Mouse (Mus musculus): Measurements from ENCODE around the gene Lin9. TPM values are rescaled to one million over a fixed set of nuclear protein-coding genes. Genes with fewer than 3 reads are reported as not detected.
"Not testable (repeated sequence)": the region's sequence is repeated elsewhere in the genome, so short reads cannot be mapped to it uniquely, and the experiment has no call there.

The Lin9 gene
- polyA plus RNA-seq, 1 experiment from 2014 or later, result 16.2 TPM

- no peaks in the 10 kb centered on the region for H3K27me3 ChIP-seq (replicated peaks; ENCODE audit: control insufficient read depth, insufficient read depth, low read length)
- H3K4me2 ChIP-seq (ENCODE audit: low read length), result no peak overlapping the region
- no peak for ATAC-seq
- no peaks in the 10 kb centered on the region for H3K9me3 ChIP-seq (ENCODE audit: control insufficient read depth, low read length)
- H3K27ac ChIP-seq (ENCODE audit: low read length), result no peak overlapping the region
- 84% methylated on average over 4 of the region's 4 CpGs for WGBS
- H3K4me1 ChIP-seq (replicated peaks; ENCODE audit: control insufficient read depth, insufficient read depth, low read length), result no peaks in the 10 kb centered on the region
- no peaks in the 10 kb centered on the region for H3K36me3 ChIP-seq (ENCODE audit: control insufficient read depth, insufficient read depth)
- H3K4me3 ChIP-seq (replicated peaks; ENCODE audit: low read length), result no peak overlapping the region
- H3K9ac ChIP-seq (replicated peaks; ENCODE audit: low read depth, low read length), result no peak overlapping the region
Observed at GRCm38 (mm10) chr1:180622389-180622788, 18.6 kb upstream of the Lin9 start.

GRCm38 (mm10) chr1:180623911-180624310, 17.0 kb upstream of the Lin9 start:
- no peaks in the 10 kb centered on the region for H3K9me3 ChIP-seq (ENCODE audit: control insufficient read depth, low read length)
- H3K9ac ChIP-seq (replicated peaks; ENCODE audit: low read depth, low read length), result no peak overlapping the region
- no peak overlapping the region for H3K4me3 ChIP-seq (replicated peaks; ENCODE audit: low read length)
- H3K27me3 ChIP-seq (replicated peaks; ENCODE audit: control insufficient read depth, insufficient read depth, low read length), result no peaks in the 10 kb centered on the region
- no peak overlapping the region for H3K4me2 ChIP-seq (ENCODE audit: low read length)
- ATAC-seq, result no peak
- 95% methylated on average over 2 of the region's 2 CpGs for WGBS
- no peak overlapping the region for H3K27ac ChIP-seq (ENCODE audit: low read length)
- H3K36me3 ChIP-seq (ENCODE audit: control insufficient read depth, insufficient read depth), result no peaks in the 10 kb centered on the region
- H3K4me1 ChIP-seq (replicated peaks; ENCODE audit: control insufficient read depth, insufficient read depth, low read length), result no peaks in the 10 kb centered on the region

DNA sequence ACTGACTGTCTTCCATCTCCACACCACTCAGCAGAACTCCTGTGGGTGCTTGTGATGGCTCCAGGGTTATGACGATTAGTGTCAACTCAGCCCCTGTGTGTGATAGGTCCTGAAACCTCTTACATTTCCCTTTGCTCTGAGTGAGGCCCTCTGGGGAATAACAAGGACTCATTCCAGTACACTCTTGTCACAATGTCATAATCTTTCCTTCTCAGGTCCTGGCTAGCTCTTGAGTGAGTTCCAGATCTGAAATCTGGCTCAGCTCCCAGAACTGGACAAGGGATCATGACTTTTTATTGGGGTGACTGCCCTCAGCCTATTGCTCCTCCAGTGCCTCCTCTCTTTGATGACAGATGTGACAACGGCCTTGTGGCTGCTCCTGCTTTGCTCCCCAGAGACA, 14.8 kb upstream of the Lin9 start:
- Histone ChIP-seq H3K4me1 (replicated peaks; ENCODE audit: control insufficient read depth, insufficient read depth, low read length) (no peaks in the 10 kb centered on the region), H3K27me3 (replicated peaks; ENCODE audit: control insufficient read depth, insufficient read depth, low read length) (no peaks in the 10 kb centered on the region), H3K36me3 (ENCODE audit: control insufficient read depth, insufficient read depth) (no peaks in the 10 kb centered on the region), H3K27ac (ENCODE audit: low read length) (no peak overlapping the region), H3K9ac (replicated peaks; ENCODE audit: low read depth, low read length) (no peak overlapping the region), H3K9me3 (ENCODE audit: control insufficient read depth, low read length) (no peaks in the 10 kb centered on the region), H3K4me3 (replicated peaks; ENCODE audit: low read length) (no peak overlapping the region), H3K4me2 (ENCODE audit: low read length) (no peak overlapping the region)
- no peak for ATAC-seq
- WGBS, result 78% methylated on average over 2 of the region's 2 CpGs

GRCm38 (mm10) chr1:180637796-180638195, 3.2 kb upstream of the Lin9 start:
- peaks cover 18% of the 10 kb centered on the region for H3K4me1 ChIP-seq (replicated peaks; ENCODE audit: control insufficient read depth, insufficient read depth, low read length)
- H3K27ac ChIP-seq (ENCODE audit: low read length); H3K4me2 ChIP-seq (ENCODE audit: low read length); H3K9ac ChIP-seq (replicated peaks; ENCODE audit: low read depth, low read length); ATAC-seq; H3K4me3 ChIP-seq (replicated peaks; ENCODE audit: low read length); H3K27me3 ChIP-seq (replicated peaks; ENCODE audit: control insufficient read depth, insufficient read depth, low read length); H3K36me3 ChIP-seq (ENCODE audit: control insufficient read depth, insufficient read depth); H3K9me3 ChIP-seq (ENCODE audit: control insufficient read depth, low read length): not testable (repeated sequence)
- 79% methylated on average over 2 of the region's 2 CpGs for WGBS

GRCm38 (mm10) chr1:180639416-180640401, 1.2 kb upstream of the Lin9 start:
- no peaks in the 10 kb centered on the region for H3K36me3 ChIP-seq (ENCODE audit: control insufficient read depth, insufficient read depth)
- whole genome bisulfite sequencing, result 41% methylated on average over 10 of the region's 10 CpGs
- H3K9ac ChIP-seq (replicated peaks; ENCODE audit: low read depth, low read length), result peak overlapping the region; percentile 95; the same call in 1 of the 2 replicates

GRCm38 (mm10) chr1:180640605-180641125, 285 bp upstream of the Lin9 start:
- Histone ChIP-seq H3K9ac (replicated peaks; ENCODE audit: low read depth, low read length) (peak overlapping the region; percentile 95), H3K9me3 (ENCODE audit: control insufficient read depth, low read length) (no peaks in the 10 kb centered on the region), H3K27me3 (replicated peaks; ENCODE audit: control insufficient read depth, insufficient read depth, low read length) (no peaks in the 10 kb centered on the region), H3K4me1 (replicated peaks; ENCODE audit: control insufficient read depth, insufficient read depth, low read length) (peaks cover 18% of the 10 kb centered on the region), H3K36me3 (ENCODE audit: control insufficient read depth, insufficient read depth) (no peaks in the 10 kb centered on the region), H3K4me3 (replicated peaks; ENCODE audit: low read length) (peak overlapping the region; percentile 98), H3K27ac (ENCODE audit: low read length) (peak overlapping the region; percentile 92), H3K4me2 (ENCODE audit: low read length) (peak overlapping the region; percentile 83)
- peak; percentile 82 for ATAC-seq
- WGBS, result under 1% methylated on average over 55 of the region's 61 CpGs

More at GRCm38 (mm10) chr1:180639416-180640401, 1.2 kb upstream of the Lin9 start:
- no peaks in the 10 kb centered on the region for H3K27me3 ChIP-seq (replicated peaks; ENCODE audit: control insufficient read depth, insufficient read depth, low read length)
- no peaks in the 10 kb centered on the region for H3K9me3 ChIP-seq (ENCODE audit: control insufficient read depth, low read length)
- no peak overlapping the region for H3K27ac ChIP-seq (ENCODE audit: low read length)
- peak overlapping the region; percentile 98 for H3K4me3 ChIP-seq (replicated peaks; ENCODE audit: low read length)
- ATAC-seq, result no peak
- H3K4me1 ChIP-seq (replicated peaks; ENCODE audit: control insufficient read depth, insufficient read depth, low read length), result peaks cover 18% of the 10 kb centered on the region
- H3K4me2 ChIP-seq (ENCODE audit: low read length), result peak overlapping the region; percentile 83

DNA sequence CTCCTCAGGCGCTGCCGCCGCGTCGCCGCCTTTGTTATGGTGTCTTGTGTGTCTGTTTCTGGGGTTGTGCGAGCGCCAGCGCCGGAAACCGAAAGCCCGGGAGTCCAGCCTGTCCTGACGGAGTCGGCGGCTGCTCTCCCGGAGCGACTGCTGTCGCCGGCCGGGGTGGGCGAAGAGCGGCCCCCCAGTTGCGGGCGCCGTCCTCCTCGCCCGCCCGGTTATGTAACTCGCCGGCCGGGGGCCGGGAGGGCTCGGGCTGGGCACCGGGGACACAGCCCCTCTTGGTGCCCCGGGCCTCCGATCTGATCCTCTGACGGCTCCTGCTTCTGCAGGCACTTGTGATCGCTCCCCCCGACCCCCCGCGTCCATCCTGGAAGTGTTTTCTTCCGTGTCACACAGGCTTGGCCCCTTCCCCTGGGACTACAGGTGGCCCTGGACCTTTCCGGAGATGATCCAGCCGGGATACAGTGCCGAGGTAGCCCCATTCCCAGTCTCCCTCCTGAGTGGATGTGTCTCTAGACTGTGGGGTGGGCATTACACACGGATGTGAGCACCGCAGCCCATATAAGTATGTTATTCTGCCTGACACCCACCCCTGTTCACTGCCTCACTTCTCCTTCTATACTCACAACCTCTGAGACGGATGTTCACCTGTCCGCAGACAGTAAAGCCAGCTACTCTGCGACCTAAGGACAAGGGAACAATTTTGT, 723 bp downstream of the Lin9 start:
- no peaks in the 10 kb centered on the region for H3K36me3 ChIP-seq (ENCODE audit: control insufficient read depth, insufficient read depth)
- peak; percentile 67 for ATAC-seq
- peak overlapping the region; percentile 92 for H3K27ac ChIP-seq (ENCODE audit: low read length)
- peak overlapping the region; percentile 98 for H3K4me3 ChIP-seq (replicated peaks; ENCODE audit: low read length)
- 3% methylated on average over 49 of the region's 50 CpGs for WGBS
- H3K4me1 ChIP-seq (replicated peaks; ENCODE audit: control insufficient read depth, insufficient read depth, low read length), result peaks cover 18% of the 10 kb centered on the region
- no peaks in the 10 kb centered on the region for H3K27me3 ChIP-seq (replicated peaks; ENCODE audit: control insufficient read depth, insufficient read depth, low read length)
- no peaks in the 10 kb centered on the region for H3K9me3 ChIP-seq (ENCODE audit: control insufficient read depth, low read length)
- H3K9ac ChIP-seq (replicated peaks; ENCODE audit: low read depth, low read length), result peak overlapping the region; percentile 95
- peak overlapping the region; percentile 81 for H3K4me2 ChIP-seq (ENCODE audit: low read length)

- no peak for ATAC-seq
- peak overlapping the region; percentile 95 for H3K9ac ChIP-seq (replicated peaks; ENCODE audit: low read depth, low read length)
- no peaks in the 10 kb centered on the region for H3K27me3 ChIP-seq (replicated peaks; ENCODE audit: control insufficient read depth, insufficient read depth, low read length)
- no peaks in the 10 kb centered on the region for H3K36me3 ChIP-seq (ENCODE audit: control insufficient read depth, insufficient read depth)
- H3K9me3 ChIP-seq (ENCODE audit: control insufficient read depth, low read length), result no peaks in the 10 kb centered on the region
- 80% methylated on average over 8 of the region's 8 CpGs for WGBS
- peak overlapping the region; percentile 98 for H3K4me3 ChIP-seq (replicated peaks; ENCODE audit: low read length)
- peak overlapping the region; percentile 81 for H3K4me2 ChIP-seq (ENCODE audit: low read length)
- no peak overlapping the region for H3K27ac ChIP-seq (ENCODE audit: low read length)
- H3K4me1 ChIP-seq (replicated peaks; ENCODE audit: control insufficient read depth, insufficient read depth, low read length), result peaks cover 18% of the 10 kb centered on the region
Observed at GRCm38 (mm10) chr1:180642228-180642564, 1.2 kb downstream of the Lin9 start.

DNA sequence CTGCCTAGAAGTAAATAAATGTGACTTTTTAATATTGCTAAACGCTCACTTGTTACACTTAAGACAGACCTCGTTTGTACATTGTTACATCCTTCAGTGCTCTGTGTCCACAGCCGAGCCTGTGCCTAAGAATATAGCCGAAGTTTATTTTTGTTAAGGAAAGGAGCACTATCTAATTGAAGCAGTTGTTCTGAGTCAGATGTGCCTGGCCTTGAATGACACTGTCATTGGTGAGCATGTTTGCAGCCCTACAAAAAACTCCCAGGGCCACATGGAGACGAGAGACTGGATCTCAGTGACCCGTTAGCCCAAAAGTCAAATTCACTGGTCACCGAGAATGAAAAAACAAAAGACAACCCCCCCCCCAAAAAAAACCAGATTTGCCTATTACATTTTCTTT, 50.3 kb downstream of the Lin9 start:
- no peak for ATAC-seq
- Histone ChIP-seq H3K27ac (ENCODE audit: low read length) (no peak overlapping the region), H3K4me2 (ENCODE audit: low read length) (no peak overlapping the region), H3K36me3 (ENCODE audit: control insufficient read depth, insufficient read depth) (peaks cover 8% of the 10 kb centered on the region; the same call in 1 of the 2 replicates), H3K4me3 (replicated peaks; ENCODE audit: low read length) (no peak overlapping the region), H3K9ac (replicated peaks; ENCODE audit: low read depth, low read length) (no peak overlapping the region), H3K4me1 (replicated peaks; ENCODE audit: control insufficient read depth, insufficient read depth, low read length) (no peaks in the 10 kb centered on the region), H3K9me3 (ENCODE audit: control insufficient read depth, low read length) (no peaks in the 10 kb centered on the region), H3K27me3 (replicated peaks; ENCODE audit: control insufficient read depth, insufficient read depth, low read length) (peaks cover 15% of the 10 kb centered on the region)
- WGBS, result 87% methylated on average over 7 of the region's 7 CpGs
